Mouse (Mus musculus): ENCODE results near the gene Bcas3. TPM values are rescaled to one million over a fixed set of nuclear protein-coding genes. Genes with fewer than 3 reads are reported as not detected.

The Bcas3 gene
- polyA plus RNA-seq, 1 experiment from 2014 or later: 24.8 TPM

- Histone ChIP-seq H3K4me1 (replicated peaks; ENCODE audit: control insufficient read depth, insufficient read depth, low read length) (no peaks in the 10 kb centered on the region; the same call in 1 of the 2 replicates), H3K9ac (ENCODE audit: low read depth, low read length) (no peak overlapping the region), H3K27ac (ENCODE audit: low read depth, low read length) (no peak overlapping the region), H3K4me3 (ENCODE audit: low read depth, low read length) (no peak overlapping the region), H3K4me2 (no peak overlapping the region), H3K36me3 (ENCODE audit: control insufficient read depth, insufficient read depth, low read length) (no peaks in the 10 kb centered on the region), H3K9me3 (ENCODE audit: control insufficient read depth, low read length) (no peaks in the 10 kb centered on the region), H3K27me3 (replicated peaks; ENCODE audit: control insufficient read depth, insufficient read depth, low read length) (0 out of 2 replicates have a peak, but pooled peaks cover 3% of the 10 kb centered on the region)
- DNase-seq (ENCODE audit: low spot score): no peak
- ATAC-seq (replicated peaks; ENCODE audit: low FRiP score): no peak
- 49% methylated on average over 4 of the region's 4 CpGs for WGBS
Observed at GRCm38 (mm10) chr11:85811229-85811628, 458.3 kb downstream of the Bcas3 start.

GRCm38 (mm10) chr11:85811676-85812075 is 458.7 kb downstream of the Bcas3 start:
- no peak for ATAC-seq (replicated peaks; ENCODE audit: low FRiP score)

GRCm38 (mm10) chr11:85812201-85812966 is 459.4 kb downstream of the Bcas3 start:
- H3K27ac ChIP-seq (ENCODE audit: low read depth, low read length): no peak overlapping the region
- H3K4me3 ChIP-seq (ENCODE audit: low read depth, low read length): no peak overlapping the region
- DNase-seq (ENCODE audit: low spot score) (no peak), ATAC-seq (replicated peaks; ENCODE audit: low FRiP score) (no peak)
- no peaks in the 10 kb centered on the region for H3K9me3 ChIP-seq (ENCODE audit: control insufficient read depth, low read length)
- no peak overlapping the region for H3K4me2 ChIP-seq
- H3K4me1 ChIP-seq (replicated peaks; ENCODE audit: control insufficient read depth, insufficient read depth, low read length): no peaks in the 10 kb centered on the region; the same call in 1 of the 2 replicates
- no peak overlapping the region for H3K9ac ChIP-seq (ENCODE audit: low read depth, low read length)
- 78% methylated on average over 12 of the region's 12 CpGs for WGBS
- no peaks in the 10 kb centered on the region for H3K36me3 ChIP-seq (ENCODE audit: control insufficient read depth, insufficient read depth, low read length)
- H3K27me3 ChIP-seq (replicated peaks; ENCODE audit: control insufficient read depth, insufficient read depth, low read length): 0 out of 2 replicates have a peak, but pooled peaks cover 3% of the 10 kb centered on the region

More at GRCm38 (mm10) chr11:85811676-85812075, 458.7 kb downstream of the Bcas3 start:
- H3K36me3 ChIP-seq (ENCODE audit: control insufficient read depth, insufficient read depth, low read length): no peaks in the 10 kb centered on the region
- no peaks in the 10 kb centered on the region for H3K9me3 ChIP-seq (ENCODE audit: control insufficient read depth, low read length)
- DNase-seq (ENCODE audit: low spot score): no peak
- no peak overlapping the region for H3K9ac ChIP-seq (ENCODE audit: low read depth, low read length)
- H3K27me3 ChIP-seq (replicated peaks; ENCODE audit: control insufficient read depth, insufficient read depth, low read length): 0 out of 2 replicates have a peak, but pooled peaks cover 3% of the 10 kb centered on the region
- 85% methylated on average over 5 of the region's 5 CpGs for WGBS
- no peak overlapping the region; the same call in 1 of the 2 replicates for H3K27ac ChIP-seq (ENCODE audit: low read depth, low read length)
- H3K4me1 ChIP-seq (replicated peaks; ENCODE audit: control insufficient read depth, insufficient read depth, low read length): no peaks in the 10 kb centered on the region; the same call in 1 of the 2 replicates
- no peak overlapping the region for H3K4me2 ChIP-seq
- H3K4me3 ChIP-seq (ENCODE audit: low read depth, low read length): no peak overlapping the region

- ATAC-seq (replicated peaks; ENCODE audit: low FRiP score) (no peak), DNase-seq (ENCODE audit: low spot score) (no peak)
- 46% methylated on average over 4 of the region's 4 CpGs for WGBS
- no peak overlapping the region for H3K27ac ChIP-seq (ENCODE audit: low read depth, low read length)
- no peak overlapping the region for H3K4me2 ChIP-seq
- H3K4me1 ChIP-seq (replicated peaks; ENCODE audit: control insufficient read depth, insufficient read depth, low read length): peaks cover 6% of the 10 kb centered on the region; the same call in 1 of the 2 replicates
- H3K27me3 ChIP-seq (replicated peaks; ENCODE audit: control insufficient read depth, insufficient read depth, low read length): 0 out of 2 replicates have a peak, but pooled peaks cover 3% of the 10 kb centered on the region
- no peak overlapping the region for H3K4me3 ChIP-seq (ENCODE audit: low read depth, low read length)
- H3K9me3 ChIP-seq (ENCODE audit: control insufficient read depth, low read length): no peaks in the 10 kb centered on the region
- H3K36me3 ChIP-seq (ENCODE audit: control insufficient read depth, insufficient read depth, low read length): no peaks in the 10 kb centered on the region
- H3K9ac ChIP-seq (ENCODE audit: low read depth, low read length): no peak overlapping the region
Observed at GRCm38 (mm10) chr11:85814678-85815077, 461.7 kb downstream of the Bcas3 start.

GRCm38 (mm10) chr11:85816471-85816870 is 463.5 kb downstream of the Bcas3 start:
- peaks cover 11% of the 10 kb centered on the region for H3K27me3 ChIP-seq (replicated peaks; ENCODE audit: control insufficient read depth, insufficient read depth, low read length)
- H3K27ac ChIP-seq (ENCODE audit: low read depth, low read length): no peak overlapping the region
- H3K9ac ChIP-seq (ENCODE audit: low read depth, low read length): no peak overlapping the region
- no peak for DNase-seq (ENCODE audit: low spot score)
- no peak overlapping the region for H3K4me3 ChIP-seq (ENCODE audit: low read depth, low read length)
- 76% methylated on average over 5 of the region's 5 CpGs for WGBS
- ATAC-seq (replicated peaks; ENCODE audit: low FRiP score): no peak
- no peak overlapping the region for H3K4me2 ChIP-seq
- H3K9me3 ChIP-seq (ENCODE audit: control insufficient read depth, low read length): no peaks in the 10 kb centered on the region
- H3K4me1 ChIP-seq (replicated peaks; ENCODE audit: control insufficient read depth, insufficient read depth, low read length): peaks cover 6% of the 10 kb centered on the region; the same call in 1 of the 2 replicates
- no peaks in the 10 kb centered on the region for H3K36me3 ChIP-seq (ENCODE audit: control insufficient read depth, insufficient read depth, low read length)

- H3K36me3 ChIP-seq (ENCODE audit: control insufficient read depth, insufficient read depth, low read length): no peaks in the 10 kb centered on the region
- peaks cover 14% of the 10 kb centered on the region for H3K4me1 ChIP-seq (replicated peaks; ENCODE audit: control insufficient read depth, insufficient read depth, low read length)
- peaks cover 8% of the 10 kb centered on the region for H3K27me3 ChIP-seq (replicated peaks; ENCODE audit: control insufficient read depth, insufficient read depth, low read length)
- no peak overlapping the region for H3K27ac ChIP-seq (ENCODE audit: low read depth, low read length)
- no peak overlapping the region for H3K9ac ChIP-seq (ENCODE audit: low read depth, low read length)
- no peak overlapping the region for H3K4me3 ChIP-seq (ENCODE audit: low read depth, low read length)
- no peaks in the 10 kb centered on the region for H3K9me3 ChIP-seq (ENCODE audit: control insufficient read depth, low read length)
- DNase-seq (ENCODE audit: low spot score): no peak
- no peak overlapping the region for H3K4me2 ChIP-seq
- ATAC-seq (replicated peaks; ENCODE audit: low FRiP score): no peak
- 50% methylated on average over 3 of the region's 3 CpGs for WGBS
Observed at GRCm38 (mm10) chr11:85818401-85818800, 465.4 kb downstream of the Bcas3 start.

DNA sequence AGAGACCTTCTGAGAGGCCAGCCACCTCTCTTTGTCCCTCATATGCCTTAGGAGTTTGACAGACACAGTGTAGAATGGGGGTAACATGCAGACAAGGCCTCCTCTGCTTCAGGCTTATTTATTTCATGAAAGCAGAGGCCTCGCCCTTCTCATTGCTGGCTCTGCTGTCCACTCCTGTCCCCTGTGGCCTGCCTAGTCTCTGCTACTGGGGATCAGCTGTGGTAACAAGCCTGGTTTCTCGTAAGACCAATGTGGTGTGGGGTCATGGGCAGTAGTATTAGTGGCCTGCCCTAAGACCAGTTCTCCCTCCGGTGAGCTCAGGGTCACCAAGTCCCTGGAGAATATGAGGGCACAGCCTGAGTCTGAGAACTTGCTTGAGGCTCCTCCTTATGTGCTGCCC is 468.0 kb downstream of the Bcas3 start:
- no peak overlapping the region for H3K27ac ChIP-seq (ENCODE audit: low read depth, low read length)
- H3K27me3 ChIP-seq (replicated peaks; ENCODE audit: control insufficient read depth, insufficient read depth, low read length): peaks cover 28% of the 10 kb centered on the region
- H3K9ac ChIP-seq (ENCODE audit: low read depth, low read length): no peak overlapping the region
- H3K9me3 ChIP-seq (ENCODE audit: control insufficient read depth, low read length): no peaks in the 10 kb centered on the region
- H3K4me2 ChIP-seq: no peak overlapping the region
- 88% methylated on average over 3 of the region's 3 CpGs for WGBS
- H3K4me3 ChIP-seq (ENCODE audit: low read depth, low read length): no peak overlapping the region
- peaks cover 31% of the 10 kb centered on the region for H3K4me1 ChIP-seq (replicated peaks; ENCODE audit: control insufficient read depth, insufficient read depth, low read length)
- H3K36me3 ChIP-seq (ENCODE audit: control insufficient read depth, insufficient read depth, low read length): no peaks in the 10 kb centered on the region
- DNase-seq (ENCODE audit: low spot score): no peak
- ATAC-seq (replicated peaks; ENCODE audit: low FRiP score): no peak

GRCm38 (mm10) chr11:85821659-85822058 is 468.7 kb downstream of the Bcas3 start:
- H3K4me1 ChIP-seq (replicated peaks; ENCODE audit: control insufficient read depth, insufficient read depth, low read length): peaks cover 32% of the 10 kb centered on the region
- no peaks in the 10 kb centered on the region for H3K36me3 ChIP-seq (ENCODE audit: control insufficient read depth, insufficient read depth, low read length)
- ATAC-seq (replicated peaks; ENCODE audit: low FRiP score) (no peak), DNase-seq (ENCODE audit: low spot score) (no peak)
- H3K9me3 ChIP-seq (ENCODE audit: control insufficient read depth, low read length): no peaks in the 10 kb centered on the region
- H3K9ac ChIP-seq (ENCODE audit: low read depth, low read length): no peak overlapping the region
- H3K4me2 ChIP-seq: no peak overlapping the region
- 73% methylated on average over 9 of the region's 9 CpGs for WGBS
- no peak overlapping the region for H3K27ac ChIP-seq (ENCODE audit: low read depth, low read length)
- peaks cover 35% of the 10 kb centered on the region for H3K27me3 ChIP-seq (replicated peaks; ENCODE audit: control insufficient read depth, insufficient read depth, low read length)
- H3K4me3 ChIP-seq (ENCODE audit: low read depth, low read length): no peak overlapping the region

- H3K27me3 ChIP-seq (replicated peaks; ENCODE audit: control insufficient read depth, insufficient read depth, low read length): peaks cover 51% of the 10 kb centered on the region
- H3K9me3 ChIP-seq (ENCODE audit: control insufficient read depth, low read length): no peaks in the 10 kb centered on the region
- no peak overlapping the region for H3K9ac ChIP-seq (ENCODE audit: low read depth, low read length)
- no peak overlapping the region for H3K27ac ChIP-seq (ENCODE audit: low read depth, low read length)
- ATAC-seq (replicated peaks; ENCODE audit: low FRiP score): peak; percentile 76
- peak; percentile 82 for DNase-seq (ENCODE audit: low spot score)
- H3K4me1 ChIP-seq (replicated peaks; ENCODE audit: control insufficient read depth, insufficient read depth, low read length): peaks cover 40% of the 10 kb centered on the region
- WGBS: 10% methylated on average over 6 of the region's 6 CpGs
- no peak overlapping the region for H3K4me3 ChIP-seq (ENCODE audit: low read depth, low read length)
- H3K36me3 ChIP-seq (ENCODE audit: control insufficient read depth, insufficient read depth, low read length): no peaks in the 10 kb centered on the region
- no peak overlapping the region for H3K4me2 ChIP-seq
Observed at GRCm38 (mm10) chr11:85823181-85823580, 470.2 kb downstream of the Bcas3 start.
